Mouse (Mus musculus) neural tube, embryonic 14.5 days (tissue): Measurements from ENCODE around the gene Canx. TPM values are rescaled to one million over a fixed set of nuclear protein-coding genes. Genes with fewer than 3 reads are reported as not detected.

Experiments used
- ATAC-seq: fragments of 200-750 bp; cut with Nextera tagmentation; 2 replicates; pipeline ENCODE4 v1.8.0; 2017; ENCODE audit warnings: low read depth, mild to moderate bottlenecking, moderate TSS enrichment, moderate library complexity
- H3K27ac ChIP-seq: fragments of 300-500 bp; sonication (generic); 2 replicates; pipeline ENCODE4 v1.5.1; 2014; ENCODE audit warnings: low read depth, mild to moderate bottlenecking, control low read depth, low read length, moderate library complexity, mixed read lengths
- H3K27me3 ChIP-seq: fragments of 300-500 bp; sonication (generic); 2 replicates; pipeline ENCODE4 v1.6.1; 2014; ENCODE audit warnings: low read length; ENCODE audit not compliant: control insufficient read depth, insufficient read depth
- H3K36me3 ChIP-seq: fragments of 300-500 bp; sonication (generic); 2 replicates; pipeline ENCODE4 v1.6.1; 2014; ENCODE audit warnings: low read length, mixed read lengths; ENCODE audit not compliant: control insufficient read depth, insufficient read depth
- H3K4me1 ChIP-seq: fragments of 300-500 bp; sonication (generic); 2 replicates; pipeline ENCODE4 v1.6.1; 2014; ENCODE audit warnings: low read length; ENCODE audit not compliant: control insufficient read depth, insufficient read depth
- H3K4me2 ChIP-seq: fragments of 300-500 bp; sonication (generic); 2 replicates; pipeline ENCODE4 v1.6.1; 2014; ENCODE audit warnings: mild to moderate bottlenecking, low read depth, low read length, control low read depth
- H3K4me3 ChIP-seq: fragments of 300-500 bp; sonication (generic); 2 replicates; pipeline ENCODE4 v1.5.1; 2014; ENCODE audit warnings: low read depth, low read length, control low read depth, mixed read lengths
- H3K9ac ChIP-seq: fragments of 300-500 bp; sonication (generic); replicated peaks from 2 replicates; pipeline ENCODE4 v1.6.1; 2014; ENCODE audit warnings: low read depth, mild to moderate bottlenecking, control low read depth, low read length, mixed read lengths
- H3K9me3 ChIP-seq: fragments of 300-500 bp; sonication (generic); 2 replicates; pipeline ENCODE4 v1.6.1; 2016; ENCODE audit warnings: low read length; ENCODE audit not compliant: control insufficient read depth
- WGBS: fragments of 180-500 bp; shearing (Covaris S2); extraction: QIAGEN DNeasy Blood & Tissue Kit; methylation state at CpG from one replicate; pipeline ENCODE4 v1.1.7; 2014; 5-methylcytosine and 5-hydroxymethylcytosine counted together
- polyA plus RNA-seq: library from polyadenylated mRNA; unstranded; fragments of >200 nt; fragmentation: Nextera tagmentation; extraction: Ambion mirVana; gene quantifications from 2 replicates; pipeline ENCODE4 v1.2.1, GENCODE M21; 2014

Canx gene
- polyA plus RNA-seq, 1 experiment from 2014 or later: 205 TPM

GRCm38 (mm10) chr11:50258310-50258709, 67.2 kb downstream of the Canx start:
- no peak overlapping the region for H3K4me2 ChIP-seq
- no peaks in the 10 kb centered on the region for H3K27me3 ChIP-seq
- no peaks in the 10 kb centered on the region for H3K9me3 ChIP-seq
- no peaks in the 10 kb centered on the region for H3K4me1 ChIP-seq
- no peak overlapping the region for H3K4me3 ChIP-seq
- ATAC-seq: no peak
- WGBS: 67% methylated on average over 7 of the region's 7 CpGs
- no peak overlapping the region for H3K9ac ChIP-seq
- H3K27ac ChIP-seq: no peak overlapping the region
- peaks cover 40% of the 10 kb centered on the region for H3K36me3 ChIP-seq

GRCm38 (mm10) chr11:50256615-50257014, 68.9 kb downstream of the Canx start:
- Histone ChIP-seq H3K4me2 (no peak overlapping the region), H3K4me1 (no peaks in the 10 kb centered on the region), H3K27me3 (no peaks in the 10 kb centered on the region), H3K27ac (no peak overlapping the region), H3K9ac (no peak overlapping the region), H3K9me3 (no peaks in the 10 kb centered on the region), H3K36me3 (peaks cover 28% of the 10 kb centered on the region), H3K4me3 (no peak overlapping the region)
- no peak for ATAC-seq
- 86% methylated on average over 7 of the region's 7 CpGs for WGBS

GRCm38 (mm10) chr11:50254010-50254580, 71.4 kb downstream of the Canx start:
- H3K4me2 ChIP-seq: no peak overlapping the region
- no peak overlapping the region for H3K4me3 ChIP-seq
- no peaks in the 10 kb centered on the region for H3K9me3 ChIP-seq
- no peak overlapping the region for H3K9ac ChIP-seq
- 87% methylated on average over 12 of the region's 12 CpGs for WGBS
- H3K27ac ChIP-seq: no peak overlapping the region
- H3K4me1 ChIP-seq: no peaks in the 10 kb centered on the region
- peaks cover 14% of the 10 kb centered on the region for H3K36me3 ChIP-seq
- no peaks in the 10 kb centered on the region for H3K27me3 ChIP-seq
- no peak for ATAC-seq

- Histone ChIP-seq H3K27me3 (no peaks in the 10 kb centered on the region), H3K36me3 (peaks cover 14% of the 10 kb centered on the region), H3K27ac (no peak overlapping the region), H3K4me2 (no peak overlapping the region), H3K9ac (no peak overlapping the region), H3K4me3 (no peak overlapping the region), H3K9me3 (no peaks in the 10 kb centered on the region), H3K4me1 (no peaks in the 10 kb centered on the region)
- no peak for ATAC-seq
- 68% methylated on average over 1 of the region's 1 CpGs for WGBS
Measured at GRCm38 (mm10) chr11:50253393-50253792, 72.1 kb downstream of the Canx start.

- ATAC-seq: no peak
- no peaks in the 10 kb centered on the region for H3K4me1 ChIP-seq
- H3K27me3 ChIP-seq: no peaks in the 10 kb centered on the region
- no peaks in the 10 kb centered on the region for H3K9me3 ChIP-seq
- peaks cover 8% of the 10 kb centered on the region for H3K36me3 ChIP-seq
- H3K4me3 ChIP-seq: no peak overlapping the region
- H3K4me2 ChIP-seq: no peak overlapping the region
- WGBS: 62% methylated on average over 11 of the region's 11 CpGs
- H3K27ac ChIP-seq: no peak overlapping the region
- H3K9ac ChIP-seq: no peak overlapping the region
Measured at GRCm38 (mm10) chr11:50252684-50253265, 72.7 kb downstream of the Canx start.

- Histone ChIP-seq H3K4me2 (no peak overlapping the region), H3K27ac (no peak overlapping the region), H3K36me3 (peaks cover 4% of the 10 kb centered on the region; the same call in 1 of the 2 replicates), H3K9ac (no peak overlapping the region), H3K4me1 (no peaks in the 10 kb centered on the region), H3K9me3 (no peaks in the 10 kb centered on the region), H3K27me3 (no peaks in the 10 kb centered on the region), H3K4me3 (no peak overlapping the region)
- WGBS: 60% methylated on average over 3 of the region's 3 CpGs
- no peak for ATAC-seq
Measured at GRCm38 (mm10) chr11:50252166-50252565, 73.3 kb downstream of the Canx start.

GRCm38 (mm10) chr11:50248473-50249171, 76.9 kb downstream of the Canx start:
- Histone ChIP-seq H3K4me2 (no peak overlapping the region), H3K27ac (no peak overlapping the region), H3K9ac (no peak overlapping the region), H3K27me3 (no peaks in the 10 kb centered on the region), H3K4me1 (no peaks in the 10 kb centered on the region), H3K9me3 (no peaks in the 10 kb centered on the region), H3K36me3 (no peaks in the 10 kb centered on the region), H3K4me3 (no peak overlapping the region)
- no peak for ATAC-seq
- 77% methylated on average over 7 of the region's 7 CpGs for WGBS

- Histone ChIP-seq H3K9me3 (no peaks in the 10 kb centered on the region), H3K4me2 (no peak overlapping the region), H3K4me1 (no peaks in the 10 kb centered on the region), H3K9ac (no peak overlapping the region), H3K4me3 (no peak overlapping the region), H3K27me3 (no peaks in the 10 kb centered on the region), H3K27ac (no peak overlapping the region), H3K36me3 (no peaks in the 10 kb centered on the region)
- 76% methylated on average over 5 of the region's 5 CpGs for WGBS
- no peak for ATAC-seq
Measured at GRCm38 (mm10) chr11:50245269-50245668, 80.2 kb downstream of the Canx start.
